In the genomic region with DNA sequence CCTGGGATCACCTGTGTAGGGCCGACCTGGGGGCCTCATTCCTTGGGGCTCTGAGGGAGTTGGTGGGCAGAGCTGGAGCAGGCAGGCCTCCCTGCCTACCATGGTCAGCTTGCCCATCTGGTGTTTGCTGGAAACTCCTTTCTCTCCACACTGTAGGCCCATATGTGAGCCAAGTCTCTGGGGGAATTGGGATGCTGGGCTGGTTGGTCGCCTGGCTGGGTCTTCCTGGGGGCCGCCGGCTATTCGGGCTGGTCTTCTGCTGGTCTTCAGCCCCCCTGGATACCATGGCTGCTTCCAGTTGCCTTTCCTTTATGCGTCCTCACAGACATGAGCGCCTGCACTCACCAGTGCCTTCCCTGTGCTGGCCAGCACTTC, we compare ENCODE assay signal across 10 mouse cellular contexts.
DNase-seq lines count a peak whose midpoint lies in the region; ATAC-seq and TF ChIP-seq lines count a peak whose summit lies in the region.
"Had no signal": no experiment of that assay in that cellular context is flagged by ENCODE, and none has a peak within 500 bp of the region (broad histone marks: within the 10 kb centered on the region; RNA-seq: fewer than 3 reads in every experiment).

No protein-coding gene starts in this region.

- H3K4me1 ChIP-seq in lung, embryonic 14.5 days (ENCODE audit: insufficient read depth), result peaks cover 51% of the 10 kb centered on the region
- peaks cover 20% of the 10 kb centered on the region for H3K4me1 ChIP-seq in forebrain, postnatal 0 days (ENCODE audit: insufficient read depth)
- peaks cover 82% of the 10 kb centered on the region for H3K4me1 ChIP-seq in midbrain, embryonic 11.5 days (ENCODE audit: control insufficient read depth, insufficient read depth, low read length)

- no peak for DNase-seq in lung, embryonic 14.5 days
- DNase-seq in lung, postnatal 14 days, result no peak
- DNase-seq in forebrain, postnatal 0 days, result no peak
- DNase-seq in midbrain, embryonic 11.5 days (ENCODE audit: low spot score, missing footprints), result no peak
- DNase-seq in right cerebral cortex, adult 2 months (ENCODE audit: low spot score in 2 of 2), result no peak
- DNase-seq in right cerebral cortex, adult 18-20 months, result no peak
- DNase-seq in layer of hippocampus, adult 8-10 months (ENCODE audit: low spot score in 2 of 2), result no peak
- DNase-seq: kidney, postnatal 36 days; lung, postnatal 4 days had no signal

- H3K4me3 ChIP-seq in lung, embryonic 14.5 days (ENCODE audit: low read depth, low read length), result no peak overlapping the region
- no peak overlapping the region for H3K4me3 ChIP-seq in forebrain, postnatal 0 days (ENCODE audit: low read depth, low read length)
- 0 out of 2 replicates have a peak overlapping the region, but pooled peaks have one; percentile 3 for H3K4me3 ChIP-seq in midbrain, embryonic 11.5 days (ENCODE audit: low read depth, low read length)

- no peak overlapping the region for H3K9ac ChIP-seq in lung, embryonic 14.5 days
- 0 out of 2 replicates have a peak overlapping the region, but pooled peaks have one; percentile 14 for H3K9ac ChIP-seq in forebrain, postnatal 0 days
- peak overlapping the region; percentile 58 for H3K9ac ChIP-seq in midbrain, embryonic 11.5 days (ENCODE audit: low read length)

- H3K36me3 ChIP-seq in lung, embryonic 14.5 days (ENCODE audit: insufficient read depth), result no peaks in the 10 kb centered on the region
- H3K36me3 ChIP-seq in forebrain, postnatal 0 days (ENCODE audit: insufficient read depth), result no peaks in the 10 kb centered on the region
- no peaks in the 10 kb centered on the region for H3K36me3 ChIP-seq in midbrain, embryonic 11.5 days (ENCODE audit: control insufficient read depth, insufficient read depth, low read length)

- no peak for ATAC-seq in lung, embryonic 14.5 days (ENCODE audit: insufficient read depth)
- peak; percentile 27 for ATAC-seq in forebrain, postnatal 0 days
- no peak; the same call in 1 of the 2 replicates for ATAC-seq in midbrain, embryonic 11.5 days (ENCODE audit: low FRiP score)

- no peak overlapping the region for H3K4me2 ChIP-seq in lung, embryonic 14.5 days
- H3K4me2 ChIP-seq in forebrain, postnatal 0 days (ENCODE audit: low read depth), result peak overlapping the region; percentile 17; the same call in 1 of the 2 replicates
- peak overlapping the region; percentile 25 for H3K4me2 ChIP-seq in midbrain, embryonic 11.5 days

- WGBS in lung, embryonic 14.5 days, result 75% methylated on average over 7 of the region's 7 CpGs
- 29% methylated on average over 7 of the region's 7 CpGs for WGBS in forebrain, postnatal 0 days
- WGBS in midbrain, embryonic 11.5 days, result 51% methylated on average over 7 of the region's 7 CpGs

- H3K27ac ChIP-seq in lung, embryonic 14.5 days (ENCODE audit: low read depth), result peak overlapping the region; percentile 36; the same call in 1 of the 2 replicates
- H3K27ac ChIP-seq in forebrain, postnatal 0 days (ENCODE audit: low read depth, low read length), result peak overlapping the region; percentile 69; the same call in 1 of the 2 replicates
- H3K27ac ChIP-seq in midbrain, embryonic 11.5 days (ENCODE audit: low read depth, low read length), result peak overlapping the region; percentile 92

- H3K27me3 ChIP-seq in lung, embryonic 14.5 days (ENCODE audit: insufficient read depth, low read length), result no peaks in the 10 kb centered on the region
- H3K27me3 ChIP-seq in forebrain, postnatal 0 days (ENCODE audit: insufficient read depth, low read length), result no peaks in the 10 kb centered on the region
- H3K27me3 ChIP-seq in midbrain, embryonic 11.5 days (ENCODE audit: control insufficient read depth, insufficient read depth, low read length), result no peaks in the 10 kb centered on the region; the same call in none of the 2 replicates
- H3K27me3 ChIP-seq: CH12.LX had no signal

- no peak for TF ChIP-seq CTCF in lung, embryonic 14.5 days (IDR thresholded peaks at IDR 0.05; ENCODE audit: low read depth)
- no peak for TF ChIP-seq CTCF in forebrain, postnatal 0 days (IDR thresholded peaks at IDR 0.05; ENCODE audit: low read depth)

- no peaks in the 10 kb centered on the region for H3K9me3 ChIP-seq in lung, embryonic 14.5 days (ENCODE audit: low read depth, low read length)
- H3K9me3 ChIP-seq in forebrain, postnatal 0 days (ENCODE audit: low read length), result no peaks in the 10 kb centered on the region
- no peaks in the 10 kb centered on the region for H3K9me3 ChIP-seq in midbrain, embryonic 11.5 days (ENCODE audit: control insufficient read depth, low read length)

Comparison
In these comparisons a context has a peak if more than half of its experiments do, and no peak if none do; other contexts are left out.
1. H3K27ac ChIP-seq: peak in every context shown above with its lines; median percentile 92 in midbrain, embryonic 11.5 days; 69 in forebrain, postnatal 0 days; 36 in lung, embryonic 14.5 days.